In genomic region chr12:116581864-116582263, GRCm38 (mm10) we compare ENCODE assay signal across 8 mouse cellular contexts.
DNase-seq lines count a peak whose midpoint lies in the region; ATAC-seq and TF ChIP-seq lines count a peak whose summit lies in the region.
"Had no signal": no experiment of that assay in that cellular context is flagged by ENCODE, and none has a peak within 500 bp of the region (broad histone marks: within the 10 kb centered on the region; RNA-seq: fewer than 3 reads in every experiment).

No protein-coding gene starts in this region.

- no peaks in the 10 kb centered on the region for H3K27me3 ChIP-seq in neural tube, embryonic 11.5 days (ENCODE audit: control insufficient read depth, insufficient read depth, low read length)
- H3K27me3 ChIP-seq in forebrain, embryonic 12.5 days: no peaks in the 10 kb centered on the region
- H3K27me3 ChIP-seq in kidney, postnatal 0 days (ENCODE audit: insufficient read depth, low read length): no peaks in the 10 kb centered on the region

- H3K4me1 ChIP-seq in neural tube, embryonic 11.5 days (ENCODE audit: control insufficient read depth, insufficient read depth, low read length): peaks cover 7% of the 10 kb centered on the region
- H3K4me1 ChIP-seq in forebrain, embryonic 12.5 days: peaks cover 23% of the 10 kb centered on the region
- peaks cover 8% of the 10 kb centered on the region; the same call in 1 of the 2 replicates for H3K4me1 ChIP-seq in kidney, postnatal 0 days (replicated peaks; ENCODE audit: insufficient read depth, low read length)

- no peak overlapping the region for H3K9ac ChIP-seq in neural tube, embryonic 11.5 days (ENCODE audit: low read length)
- no peak overlapping the region for H3K9ac ChIP-seq in forebrain, embryonic 12.5 days
- no peak overlapping the region for H3K9ac ChIP-seq in kidney, postnatal 0 days (ENCODE audit: low read depth, low read length)

- DNase-seq in neural tube, embryonic 11.5 days (ENCODE audit: low spot score): no peak
- DNase-seq in neural tube, embryonic 10.5 days (ENCODE audit: extremely low spot score, low spot score): no peak
- peak; percentile 88 for DNase-seq in kidney, postnatal 0 days (ENCODE audit: low spot score)
- DNase-seq in gastrocnemius, adult 2 months: no peak
- DNase-seq in spleen, postnatal 4 days (ENCODE audit: low spot score in 2 of 2): no peak

- no peak overlapping the region for H3K27ac ChIP-seq in neural tube, embryonic 11.5 days (ENCODE audit: low read depth, low read length)
- no peak overlapping the region for H3K27ac ChIP-seq in forebrain, embryonic 12.5 days
- H3K27ac ChIP-seq in kidney, postnatal 0 days: peak overlapping the region; percentile 72; the same call in 1 of the 2 replicates
- H3K27ac ChIP-seq in gastrocnemius, adult 2 months: no peak overlapping the region
- H3K27ac ChIP-seq: macrophage had no signal

- no peak for TF ChIP-seq CTCF in kidney, postnatal 0 days (IDR thresholded peaks at IDR 0.05; ENCODE audit: low read depth)
- TF ChIP-seq CTCF in gastrocnemius, adult 2 months (IDR thresholded peaks at IDR 0.05): no peak

- H3K4me3 ChIP-seq in neural tube, embryonic 11.5 days (ENCODE audit: low read depth, low read length): no peak overlapping the region
- H3K4me3 ChIP-seq in forebrain, embryonic 12.5 days (replicated peaks): no peak overlapping the region
- H3K4me3 ChIP-seq in kidney, postnatal 0 days (replicated peaks; ENCODE audit: low read depth, low read length): no peak overlapping the region
- no peak overlapping the region for H3K4me3 ChIP-seq in gastrocnemius, adult 2 months

- intact Hi-C loops in gastrocnemius, adult 2 months (cut with DNase I): no loop called here

- H3K9me3 ChIP-seq in neural tube, embryonic 11.5 days (ENCODE audit: control insufficient read depth, low read length): no peaks in the 10 kb centered on the region
- no peaks in the 10 kb centered on the region for H3K9me3 ChIP-seq in forebrain, embryonic 12.5 days
- no peaks in the 10 kb centered on the region for H3K9me3 ChIP-seq in kidney, postnatal 0 days (replicated peaks; ENCODE audit: low read length)

- no peak overlapping the region for H3K4me2 ChIP-seq in neural tube, embryonic 11.5 days (ENCODE audit: low read depth)
- no peak overlapping the region for H3K4me2 ChIP-seq in forebrain, embryonic 12.5 days
- no peak overlapping the region for H3K4me2 ChIP-seq in kidney, postnatal 0 days (ENCODE audit: low read length)

- H3K36me3 ChIP-seq in neural tube, embryonic 11.5 days (ENCODE audit: control insufficient read depth, insufficient read depth, low read length): no peaks in the 10 kb centered on the region
- H3K36me3 ChIP-seq in forebrain, embryonic 12.5 days (replicated peaks): no peaks in the 10 kb centered on the region
- no peaks in the 10 kb centered on the region for H3K36me3 ChIP-seq in kidney, postnatal 0 days (ENCODE audit: insufficient read depth, low read length)

- ATAC-seq in neural tube, embryonic 11.5 days (ENCODE audit: insufficient read depth, low FRiP score, low TSS enrichment): peak; percentile 67; the same call in 1 of the 2 replicates
- ATAC-seq in forebrain, embryonic 12.5 days (ENCODE audit: low FRiP score): peak; percentile 81
- ATAC-seq in kidney, postnatal 0 days (replicated peaks; ENCODE audit: low FRiP score, low read depth): peak; percentile 82
- ATAC-seq in monocyte, adult 5-6 weeks (replicated peaks; ENCODE audit: insufficient number of reproducible peaks, low FRiP score, low TSS enrichment, poor library complexity, severe bottlenecking): no peak
